Mouse (Mus musculus) cerebellum, adult 2 months (tissue): ENCODE results near the gene Habp2. TPM values are rescaled to one million over a fixed set of nuclear protein-coding genes. Genes with fewer than 3 reads are reported as not detected.

Experiments used
- DNase-seq, 2 experiments: peaks; one replicate each; pipeline ENCODE4 v3.0.0; 2021
- H3K27ac ChIP-seq: fragments of 200-500 bp; 2 replicates; pipeline ENCODE4 v1.5.1; 2012; ENCODE audit warnings: low read length, control low read depth, inconsistent platforms; ENCODE audit not compliant: insufficient read depth
- H3K27me3 ChIP-seq: fragments of 200-500 bp; 2 replicates; pipeline ENCODE4 v1.6.1; 2012; ENCODE audit warnings: inconsistent platforms, mild to moderate bottlenecking, low read length, moderate library complexity; ENCODE audit not compliant: control insufficient read depth, insufficient read depth
- H3K4me1 ChIP-seq: fragments of 200-500 bp; 2 replicates; pipeline ENCODE4 v1.6.1; 2011; ENCODE audit warnings: low read length; ENCODE audit not compliant: control insufficient read depth, insufficient read depth
- H3K4me3 ChIP-seq: fragments of 200-500 bp; replicated peaks from 2 replicates; pipeline ENCODE3; 2011; ENCODE audit warnings: mild to moderate bottlenecking, low read depth, low read length, control low read depth; ENCODE audit not compliant: insufficient read depth
- CTCF ChIP-seq: fragments of 200-500 bp; IDR thresholded peaks from 2 replicates; pipeline ENCODE4 v1.5.1; 2011; ENCODE audit warnings: low read depth, mild to moderate bottlenecking, control low read depth, low read length, moderate library complexity, borderline replicate concordance; ENCODE audit not compliant: insufficient read depth
- POLR2A ChIP-seq: fragments of 200-500 bp; IDR thresholded peaks from 2 replicates; pipeline ENCODE4 v1.6.1; 2011; ENCODE audit warnings: low read length, control low read depth, borderline replicate concordance; ENCODE audit not compliant: insufficient read depth
- WGBS: fragments of 180-500 bp; shearing (Covaris S2); methylation state at CpG from one replicate; pipeline ENCODE4 v1.1.7; 2018; 5-methylcytosine and 5-hydroxymethylcytosine counted together
- polyA plus RNA-seq: library from polyadenylated mRNA; depleted of rRNA; stranded (reverse); fragments of >200 nt; gene quantifications from 2 replicates; pipeline ENCODE4 v1.2.3, GENCODE M21; 2012; rRNA removed

Habp2 gene
- polyA plus RNA-seq, result not detected in 2 replicates

DNA sequence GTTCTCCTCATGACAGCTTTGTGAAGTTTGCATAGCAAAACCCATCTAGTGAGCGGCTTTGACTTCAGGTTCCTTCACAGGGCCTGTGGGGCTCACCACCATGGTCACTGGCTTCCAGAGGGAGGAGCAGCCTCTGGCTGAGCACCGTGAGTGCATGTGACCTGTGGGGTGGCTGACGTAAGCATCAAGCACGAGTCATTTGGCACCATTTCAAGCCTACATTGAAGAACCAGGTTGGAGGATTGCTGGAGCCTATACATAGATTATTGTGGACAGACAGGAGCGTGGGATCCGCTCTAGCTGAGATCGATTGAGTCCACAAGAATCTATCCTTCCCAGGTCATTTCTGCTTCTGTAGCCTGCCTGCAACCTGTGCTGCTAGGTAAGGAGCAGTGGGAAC lies at the start of gene Habp2:
Habp2 (plus strand) TSS at position 272 of the 400 bp plus-strand sequence.
- no peak for DNase-seq

DNA sequence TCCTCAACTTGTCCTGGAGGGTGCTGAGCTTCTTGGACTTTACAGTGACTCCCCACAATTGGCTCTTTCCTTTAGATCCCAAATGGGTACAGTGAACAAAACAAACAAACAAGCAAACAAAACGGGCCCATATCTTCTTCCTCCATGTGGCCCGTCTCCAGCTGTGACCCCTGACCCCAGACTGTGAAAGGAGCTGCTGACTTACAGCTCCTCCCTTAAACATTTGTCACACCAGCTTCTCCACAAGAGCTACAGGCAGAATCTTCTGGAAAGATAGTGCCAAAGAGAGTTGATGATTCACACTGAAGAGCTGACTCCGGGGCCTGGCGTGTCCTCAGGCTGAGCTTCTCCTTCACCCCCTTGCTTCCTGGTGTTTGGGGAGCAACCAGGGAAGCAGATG lies 48.4 kb upstream of the Habp2 start:
- H3K4me3 ChIP-seq, result no peak overlapping the region
- H3K4me1 ChIP-seq, result no peaks in the 10 kb centered on the region
- no peak for TF ChIP-seq CTCF
- TF ChIP-seq POLR2A, result no peak
- no peak for DNase-seq
- 71% methylated on average over 4 of the region's 4 CpGs for WGBS
- H3K27me3 ChIP-seq, result no peaks in the 10 kb centered on the region
- no peak overlapping the region for H3K27ac ChIP-seq

More for the DNA sequence above, at the start of gene Habp2:
- 66% methylated on average over 7 of the region's 7 CpGs for WGBS
- Histone ChIP-seq H3K27ac (no peak within 1 kb of the TSS), H3K27me3 (no peaks in the 10 kb centered on the region), H3K4me1 (no peaks in the 10 kb centered on the region; the same call in 1 of the 2 replicates), H3K4me3 (no peak within 1 kb of the TSS)
- TF ChIP-seq CTCF (no peak), POLR2A (no peak)

DNA sequence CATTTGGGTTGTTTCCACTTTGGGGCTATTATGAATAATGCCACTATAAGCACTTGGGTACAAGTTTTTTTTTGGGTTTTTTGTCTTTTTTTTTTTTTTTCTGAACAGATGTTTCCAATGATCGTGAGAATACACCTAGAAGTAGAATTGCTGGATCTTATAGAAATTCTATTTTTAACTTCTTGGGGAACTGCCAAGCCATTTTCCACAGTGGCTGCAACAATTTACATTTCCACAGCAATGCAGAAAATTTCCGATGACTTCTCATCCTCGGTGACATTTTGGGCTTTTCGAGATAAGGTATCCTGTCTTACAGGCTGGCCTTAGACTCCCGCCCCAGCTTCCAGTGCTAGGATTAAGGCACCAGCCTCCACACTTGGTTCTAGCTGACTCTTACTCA lies 41.7 kb upstream of the Habp2 start:
- 80% methylated on average over 5 of the region's 5 CpGs for WGBS
- Histone ChIP-seq H3K4me3 (no peak overlapping the region), H3K4me1 (no peaks in the 10 kb centered on the region), H3K27ac (no peak overlapping the region), H3K27me3 (no peaks in the 10 kb centered on the region)
- DNase-seq, result no peak
- no peak for TF ChIP-seq CTCF
- no peak for TF ChIP-seq POLR2A

DNA sequence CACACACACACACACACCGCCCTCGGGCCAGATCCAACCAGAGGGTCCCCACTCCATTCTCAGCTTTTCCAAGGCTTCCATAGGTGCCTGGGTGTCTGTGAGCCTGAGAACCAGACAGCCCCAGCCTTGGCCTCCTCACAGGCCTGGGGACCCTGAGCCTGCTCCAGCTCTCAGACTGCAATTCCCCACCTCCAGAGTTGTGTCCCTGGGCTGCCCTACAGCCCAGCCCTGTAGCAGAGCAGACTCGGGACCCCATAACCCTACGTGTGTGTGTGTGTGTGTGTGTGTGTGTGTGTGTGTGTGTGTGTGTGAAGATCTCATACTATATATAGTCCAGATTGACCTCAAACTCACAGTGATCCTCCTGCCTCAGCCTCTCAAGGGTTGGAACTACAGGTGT lies 34.1 kb upstream of the Habp2 start:
- no peak for DNase-seq
- WGBS, result 85% methylated on average over 4 of the region's 4 CpGs
- no peaks in the 10 kb centered on the region for H3K27me3 ChIP-seq
- TF ChIP-seq CTCF (no peak), POLR2A (no peak)
- no peak overlapping the region for H3K4me3 ChIP-seq
- H3K4me1 ChIP-seq, result no peaks in the 10 kb centered on the region
- H3K27ac ChIP-seq, result no peak overlapping the region

DNA sequence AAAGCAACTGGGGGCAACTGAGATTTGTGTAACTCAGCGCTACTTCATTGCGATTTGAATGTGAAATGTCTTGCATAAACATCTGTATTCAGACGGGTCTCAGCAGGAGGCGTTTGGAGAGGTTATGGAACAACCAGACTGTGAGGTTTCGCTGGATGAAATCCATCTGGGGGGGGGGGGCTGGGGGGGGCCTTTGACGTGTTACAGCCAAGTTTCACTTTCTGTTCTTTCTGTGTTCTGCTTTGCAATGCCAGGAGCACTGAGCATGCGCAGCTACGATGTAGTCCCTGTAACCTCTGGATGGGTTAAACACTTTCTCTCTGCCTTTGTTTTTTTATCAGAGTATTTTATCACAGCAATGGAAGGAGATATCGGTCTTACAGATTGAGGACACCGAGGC lies 33.7 kb upstream of the Habp2 start:
- TF ChIP-seq CTCF, result no peak
- TF ChIP-seq POLR2A, result no peak
- no peak overlapping the region for H3K4me3 ChIP-seq
- H3K27ac ChIP-seq, result no peak overlapping the region
- 55% methylated on average over 10 of the region's 10 CpGs for WGBS
- no peaks in the 10 kb centered on the region for H3K4me1 ChIP-seq
- no peaks in the 10 kb centered on the region for H3K27me3 ChIP-seq
- DNase-seq, result no peak

DNA sequence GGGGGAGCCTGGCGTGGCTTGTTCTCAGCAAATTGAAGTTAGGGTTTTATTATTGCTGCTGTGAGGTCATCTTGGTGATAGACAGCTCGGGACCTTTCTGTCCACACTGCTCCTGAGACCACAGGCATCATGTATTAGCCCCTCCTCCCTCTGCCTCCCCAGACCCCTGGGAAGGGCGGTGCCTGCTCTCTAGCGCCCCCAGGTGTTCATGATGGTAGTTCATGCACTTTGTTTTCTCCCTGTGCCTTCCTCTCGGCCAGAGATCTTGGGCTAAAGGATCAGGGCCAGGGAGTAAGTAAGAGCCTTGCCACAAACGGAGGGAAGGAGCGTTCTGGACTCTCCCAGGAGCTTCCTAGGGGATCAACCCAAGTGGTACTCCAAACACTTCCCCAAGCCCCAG lies 32.2 kb upstream of the Habp2 start:
- Histone ChIP-seq H3K4me3 (no peak overlapping the region), H3K4me1 (no peaks in the 10 kb centered on the region), H3K27ac (no peak overlapping the region), H3K27me3 (no peaks in the 10 kb centered on the region)
- WGBS, result 57% methylated on average over 7 of the region's 7 CpGs
- DNase-seq, result no peak
- TF ChIP-seq POLR2A, result no peak
- TF ChIP-seq CTCF, result no peak

DNA sequence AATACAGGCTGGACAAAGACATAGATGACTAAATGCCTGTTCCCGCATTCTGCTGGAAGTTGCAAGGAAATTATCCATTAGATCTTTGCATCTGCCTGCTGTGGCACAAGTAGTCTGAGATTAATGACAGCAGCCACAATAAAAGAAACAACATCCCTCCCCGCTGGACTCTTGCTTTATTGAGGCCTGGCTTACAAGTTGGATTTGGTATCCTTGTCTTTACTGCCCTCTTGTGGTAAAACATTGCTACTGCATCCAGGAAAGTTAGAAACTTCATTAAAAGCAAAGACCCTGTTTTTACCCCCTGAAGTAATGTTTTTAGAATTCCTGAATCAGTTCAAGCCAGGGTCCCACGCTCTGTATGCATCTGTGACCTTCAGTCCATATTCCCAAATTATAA lies 31.4 kb upstream of the Habp2 start:
- Histone ChIP-seq H3K4me3 (no peak overlapping the region), H3K27ac (no peak overlapping the region), H3K4me1 (no peaks in the 10 kb centered on the region), H3K27me3 (no peaks in the 10 kb centered on the region)
- TF ChIP-seq POLR2A, result no peak
- TF ChIP-seq CTCF, result peak; percentile 39; the same call in 1 of the 2 replicates
- 30% methylated on average over 3 of the region's 3 CpGs for WGBS
- DNase-seq, result peak in 1 of 2 experiments; percentile 17

DNA sequence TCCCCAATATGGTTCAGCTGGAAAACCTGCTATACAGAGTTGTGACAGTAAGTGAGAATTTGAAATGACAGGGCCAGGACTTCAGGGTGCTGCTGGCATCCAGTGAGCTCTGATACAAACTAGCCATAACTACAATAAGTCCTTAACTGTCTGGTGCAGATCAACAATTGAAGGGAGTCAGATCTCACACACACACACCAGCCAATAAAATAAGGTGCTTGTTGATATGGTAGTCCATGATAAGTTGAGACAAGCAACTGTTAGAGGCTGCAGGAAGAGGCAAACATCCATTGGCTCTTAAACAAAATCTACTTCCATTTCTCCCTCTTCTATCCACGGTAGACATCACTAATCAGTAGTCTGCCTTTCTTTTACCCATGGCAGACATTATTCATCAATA lies 30.7 kb upstream of the Habp2 start:
- TF ChIP-seq CTCF, result no peak
- no peak for TF ChIP-seq POLR2A
- H3K27me3 ChIP-seq, result no peaks in the 10 kb centered on the region
- H3K4me3 ChIP-seq, result no peak overlapping the region
- 42% methylated on average over 1 of the region's 1 CpGs for WGBS
- H3K4me1 ChIP-seq, result no peaks in the 10 kb centered on the region
- DNase-seq, result no peak
- H3K27ac ChIP-seq, result no peak overlapping the region
